In genomic region chr17:29178503-29179059, GRCm38 (mm10) we compare ENCODE assay signal across 30 mouse cellular contexts. TPM values are rescaled to one million over a fixed set of nuclear protein-coding genes. Genes with fewer than 3 reads are reported as not detected.
DNase-seq lines count a peak whose midpoint lies in the region; ATAC-seq and TF ChIP-seq lines count a peak whose summit lies in the region.
"Had no signal": no experiment of that assay in that cellular context is flagged by ENCODE, and none has a peak within 500 bp of the region (broad histone marks: within the 10 kb centered on the region; RNA-seq: fewer than 3 reads in every experiment).

No protein-coding gene starts in this region.

- H3K9me3 ChIP-seq in heart, embryonic 11.5 days (replicated peaks; ENCODE audit: control insufficient read depth, low read length) = no peaks in the 10 kb centered on the region
- H3K9me3 ChIP-seq in hindbrain, postnatal 0 days (ENCODE audit: low read length) = no peaks in the 10 kb centered on the region
- H3K9me3 ChIP-seq in hindbrain, embryonic 14.5 days (ENCODE audit: control insufficient read depth, low read length) = no peaks in the 10 kb centered on the region
- no peaks in the 10 kb centered on the region for H3K9me3 ChIP-seq in CH12.LX (replicated peaks; ENCODE audit: low read length)
- H3K9me3 ChIP-seq: embryonic facial prominence, embryonic 12.5 days; heart, embryonic 15.5 days; liver, embryonic 15.5 days; lung, embryonic 15.5 days; midbrain, embryonic 12.5 days; neural tube, embryonic 15.5 days had no signal

- no peaks in the 10 kb centered on the region for H3K27me3 ChIP-seq in heart, embryonic 11.5 days (ENCODE audit: control insufficient read depth, insufficient read depth, low read length)
- H3K27me3 ChIP-seq in hindbrain, postnatal 0 days (ENCODE audit: insufficient read depth, low read length) = no peaks in the 10 kb centered on the region
- no peaks in the 10 kb centered on the region for H3K27me3 ChIP-seq in hindbrain, embryonic 14.5 days (ENCODE audit: control insufficient read depth, insufficient read depth, low read length)
- peaks cover 4% of the 10 kb centered on the region for H3K27me3 ChIP-seq in CH12.LX (replicated peaks)
- H3K27me3 ChIP-seq: embryonic facial prominence, embryonic 12.5 days; heart, embryonic 15.5 days; liver, embryonic 15.5 days; lung, embryonic 15.5 days; neural tube, embryonic 15.5 days; Patski had no signal

- no peak overlapping the region for H3K4me2 ChIP-seq in heart, embryonic 11.5 days
- no peak overlapping the region for H3K4me2 ChIP-seq in hindbrain, postnatal 0 days (ENCODE audit: low read depth, low read length)
- H3K4me2 ChIP-seq in hindbrain, embryonic 14.5 days (replicated peaks) = no peak overlapping the region
- H3K4me2 ChIP-seq in CH12.LX (ENCODE audit: insufficient read depth, low read depth, poor library complexity, severe bottlenecking) = no peak overlapping the region; the same call in 1 of the 2 replicates
- H3K4me2 ChIP-seq: embryonic facial prominence, embryonic 12.5 days; heart, embryonic 15.5 days; liver, embryonic 15.5 days; lung, embryonic 15.5 days; midbrain, embryonic 12.5 days; neural tube, embryonic 15.5 days had no signal

- in situ Hi-C loops in CH12.LX (cut with MboI; ENCODE audit: low pct_ligation_motif_present, low pct_unique_long_range_greater_than_20kb, low sequenced_read_pairs) = loop anchor here (5.0 kb wide), 4 partner anchors 64 to 334 kb away; no protein-coding TSS in a partner anchor

- H3K79me2 ChIP-seq in CH12.LX (replicated peaks; ENCODE audit: control insufficient read depth, extremely low read depth, insufficient read depth, poor library complexity, severe bottlenecking) = no peaks in the 10 kb centered on the region

- no peak for TF ChIP-seq POLR2A in CH12.LX (IDR thresholded peaks at IDR 0.05; ENCODE audit: low read depth, low read length)

- DNase-seq in heart, postnatal 10 days = no peak
- DNase-seq in hindbrain, postnatal 0 days (ENCODE audit: low spot score) = no peak
- no peak for DNase-seq in hindbrain, embryonic 14.5 days (ENCODE audit: low spot score)
- DNase-seq in 3134 (ENCODE audit: extremely low read depth, insufficient read length, low spot score) = peak; percentile 38
- DNase-seq in CH12.LX (ENCODE audit: extremely low read depth) = peak; percentile 88
- no peak for DNase-seq in urinary bladder, adult 2 months (ENCODE audit: low spot score)
- no peak for DNase-seq in thymus, postnatal 14 days
- DNase-seq: adrenal gland, postnatal 10 days; cerebellum, adult 8-10 months; cerebellum, postnatal 36 days; gastrocnemius, postnatal 14 days; heart, postnatal 4 days; kidney, adult 9 months; kidney, postnatal 10 days; layer of hippocampus, adult 9-11 months; liver; lung, postnatal 36 days; right cerebral cortex, postnatal 25 days; thymus, adult 2 months; thymus, postnatal 4 days had no signal

- dilution Hi-C loops in CH12.LX (cut with MboI; ENCODE audit: extremely low pct_ligation_motif_present, extremely low pct_unique_long_range_greater_than_20kb, low sequenced_read_pairs) = no loop called here

- no peaks in the 10 kb centered on the region for H3K36me3 ChIP-seq in heart, embryonic 11.5 days (ENCODE audit: control insufficient read depth, insufficient read depth, low read length)
- H3K36me3 ChIP-seq in hindbrain, postnatal 0 days (ENCODE audit: insufficient read depth, low read length) = no peaks in the 10 kb centered on the region
- H3K36me3 ChIP-seq in hindbrain, embryonic 14.5 days (replicated peaks; ENCODE audit: control insufficient read depth, insufficient read depth) = no peaks in the 10 kb centered on the region
- H3K36me3 ChIP-seq in CH12.LX (replicated peaks in 1 of 2; ENCODE audit: control insufficient read depth in 1 of 2, insufficient read depth in 1 of 2, low read length in 1 of 2) = no peaks in the 10 kb centered on the region
- H3K36me3 ChIP-seq: embryonic facial prominence, embryonic 12.5 days; heart, embryonic 15.5 days; liver, embryonic 15.5 days; lung, embryonic 15.5 days; midbrain, embryonic 12.5 days; neural tube, embryonic 15.5 days had no signal

- WGBS in heart, embryonic 11.5 days (ENCODE audit: insufficient replicate concordance) = 64% methylated on average over 9 of the region's 9 CpGs
- 63% methylated on average over 9 of the region's 9 CpGs for WGBS in hindbrain, postnatal 0 days
- 66% methylated on average over 9 of the region's 9 CpGs for WGBS in hindbrain, embryonic 14.5 days

- peaks cover 25% of the 10 kb centered on the region for H3K4me1 ChIP-seq in heart, embryonic 11.5 days (ENCODE audit: control insufficient read depth, insufficient read depth, low read length)
- H3K4me1 ChIP-seq in hindbrain, postnatal 0 days (ENCODE audit: insufficient read depth, low read length) = peaks cover 8% of the 10 kb centered on the region
- peaks cover 15% of the 10 kb centered on the region for H3K4me1 ChIP-seq in hindbrain, embryonic 14.5 days (replicated peaks; ENCODE audit: control insufficient read depth, insufficient read depth, low read length)
- H3K4me1 ChIP-seq in CH12.LX (ENCODE audit: control insufficient read depth in 1 of 2, insufficient read depth in 2 of 2) = peaks cover 27 to 51% of the 10 kb centered on the region in 2 experiments
- H3K4me1 ChIP-seq: liver, embryonic 15.5 days had no signal

- peak overlapping the region; percentile 49; the same call in 1 of the 2 replicates for H3K9ac ChIP-seq in heart, embryonic 11.5 days (ENCODE audit: low read depth, low read length)
- H3K9ac ChIP-seq in hindbrain, postnatal 0 days (replicated peaks; ENCODE audit: low read length) = 0 out of 2 replicates have a peak overlapping the region, but pooled peaks have one; percentile 1
- H3K9ac ChIP-seq in hindbrain, embryonic 14.5 days = no peak overlapping the region
- H3K9ac ChIP-seq in CH12.LX (ENCODE audit: insufficient read depth, low read depth) = no peak overlapping the region
- H3K9ac ChIP-seq: embryonic facial prominence, embryonic 12.5 days; heart, embryonic 15.5 days; liver, embryonic 15.5 days; lung, embryonic 15.5 days; midbrain, embryonic 12.5 days; neural tube, embryonic 15.5 days had no signal

- H3K4me3 ChIP-seq in heart, embryonic 11.5 days (ENCODE audit: low read depth, low read length) = no peak overlapping the region
- no peak overlapping the region for H3K4me3 ChIP-seq in hindbrain, postnatal 0 days (ENCODE audit: low read length)
- H3K4me3 ChIP-seq in hindbrain, embryonic 14.5 days (replicated peaks; ENCODE audit: low read length) = no peak overlapping the region
- H3K4me3 ChIP-seq in CH12.LX (replicated peaks in 1 of 3; ENCODE audit: low read depth in 2 of 3, low read length in 2 of 3, poor library complexity in 1 of 3) = no peak overlapping the region
- H3K4me3 ChIP-seq: embryonic facial prominence, embryonic 12.5 days; heart, embryonic 15.5 days; liver, embryonic 15.5 days; lung, embryonic 15.5 days; midbrain, embryonic 12.5 days; neural tube, embryonic 15.5 days had no signal

- ATAC-seq in heart, embryonic 11.5 days (replicated peaks; ENCODE audit: insufficient number of reproducible peaks, low FRiP score, low TSS enrichment) = no peak
- ATAC-seq in hindbrain, postnatal 0 days = no peak
- ATAC-seq in hindbrain, embryonic 14.5 days (ENCODE audit: low FRiP score) = no peak
- ATAC-seq: intestine, postnatal 0 days; Patski had no signal

- peak overlapping the region; percentile 24; the same call in 1 of the 2 replicates for H3K27ac ChIP-seq in heart, embryonic 11.5 days (ENCODE audit: low read depth, low read length)
- H3K27ac ChIP-seq in hindbrain, postnatal 0 days = no peak overlapping the region
- no peak overlapping the region for H3K27ac ChIP-seq in hindbrain, embryonic 14.5 days
- no peak overlapping the region for H3K27ac ChIP-seq in CH12.LX (ENCODE audit: insufficient read depth, low read depth)
- H3K27ac ChIP-seq: embryonic facial prominence, embryonic 12.5 days; liver, embryonic 15.5 days; lung, embryonic 15.5 days; neural tube, embryonic 15.5 days had no signal

- TF ChIP-seq RAD21 in CH12.LX (IDR thresholded peaks at IDR 0.05; ENCODE audit: low read depth, low read length) = peak; percentile 20

- intact Hi-C loops in heart, postnatal 10 days (cut with DNase I) = no loop called here

- TF ChIP-seq EP300 in CH12.LX (IDR thresholded peaks at IDR 0.05; ENCODE audit: low read length) = peak; percentile 71; the same call in 1 of the 2 replicates

- no peak for TF ChIP-seq CTCF in hindbrain, postnatal 0 days (IDR thresholded peaks at IDR 0.05; ENCODE audit: low read depth)
- TF ChIP-seq CTCF in CH12.LX (conservative IDR thresholded peaks at IDR 0.05 in 1 of 2, IDR thresholded peaks at IDR 0.05 in 1 of 2; ENCODE audit: low read depth in 2 of 2, low read length in 2 of 2) = peak in 1 of 2 experiments; percentile 41; a peak in 2 of 4 replicates

TF ChIP-seq in CH12.LX, 34 proteins besides CTCF, POLR2A, EP300 and RAD21 (continues in another document):
- peak; percentile 64 for TF ChIP-seq BHLHE40 (IDR thresholded peaks at IDR 0.05; ENCODE audit: low read depth, low read length)
- TF ChIP-seq PAX5 (IDR thresholded peaks at IDR 0.05; ENCODE audit: low read length) = no peak
- no peak for TF ChIP-seq MYC (IDR thresholded peaks at IDR 0.05; ENCODE audit: low read depth, low read length)
- TF ChIP-seq NELFE (IDR thresholded peaks at IDR 0.05; ENCODE audit: low read depth, low read length) = no peak
- no peak for TF ChIP-seq JUND (conservative IDR thresholded peaks at IDR 0.05; ENCODE audit: low read depth, low read length)
- TF ChIP-seq ZNF384 (IDR thresholded peaks at IDR 0.05; ENCODE audit: low read depth, low read length) = no peak
- TF ChIP-seq HCFC1 (IDR thresholded peaks at IDR 0.05; ENCODE audit: low read depth, low read length) = no peak
- TF ChIP-seq TBP (conservative IDR thresholded peaks at IDR 0.05; ENCODE audit: low read depth, low read length) = peak; percentile 96
- no peak for TF ChIP-seq MXI1 (IDR thresholded peaks at IDR 0.05; ENCODE audit: low read depth, low read length)
- TF ChIP-seq POLR2AphosphoS2 (IDR thresholded peaks at IDR 0.05; ENCODE audit: low read depth, low read length) = no peak
- no peak for TF ChIP-seq GABPA (IDR thresholded peaks at IDR 0.05; ENCODE audit: insufficient replicate concordance, low read depth, low read length)
- no peak for TF ChIP-seq CHD2 (IDR thresholded peaks at IDR 0.05; ENCODE audit: low read length)
- TF ChIP-seq ELF1 (IDR thresholded peaks at IDR 0.05; ENCODE audit: low read depth, low read length) = peak; percentile 51; the same call in 1 of the 2 replicates

RNA-seq across cellular contexts. Expression of gene Cpne5, which starts 59.4 kb away (rescaled TPM):
- polyA plus RNA-seq in heart, embryonic 11.5 days (2014; fragmentation: Nextera tagmentation; extraction: Ambion mirVana) = 24.0 and 28.8 TPM in 2 replicates
- total RNA-seq in heart, postnatal 10 days (2021) = 1 to 10 TPM; 2.7 to 5.7 TPM
- 56.1 and 65.8 TPM in 2 replicates for total RNA-seq in hindbrain, postnatal 0 days (2014; rRNA removed)
- 56.6 and 61.6 TPM in 2 replicates for polyA plus RNA-seq in hindbrain, postnatal 0 days (2015; fragmentation: Nextera tagmentation; extraction: Ambion mirVana)
- polyA plus RNA-seq in hindbrain, embryonic 14.5 days (2014; fragmentation: Nextera tagmentation; extraction: Ambion mirVana) = 38.1 and 42.8 TPM in 2 replicates
- total RNA-seq in CH12.LX (2012; rRNA removed) (0.50 and 1.3 TPM in 2 replicates), CH12.LX (2014; rRNA removed) (0.68 and 0.74 TPM in 2 replicates)
- 1.4 and 1.9 TPM in 2 replicates for polyA plus RNA-seq in CH12.LX (2012; ENCODE audit: insufficient read length, low read depth)
- polyA plus RNA-seq in urinary bladder, adult 2 months (2012; rRNA removed) = 0.56 and 1.0 TPM in 2 replicates
- total RNA-seq: megakaryocyte, adult 5-6 weeks had no signal

Comparison
In these comparisons a context has a peak if more than half of its experiments do, and no peak if none do; other contexts are left out.
1. H3K9ac ChIP-seq: peak in heart, embryonic 11.5 days (single experiment) and hindbrain, postnatal 0 days (single experiment); none in hindbrain, embryonic 14.5 days (single experiment) and CH12.LX (single experiment).
2. DNase-seq: peak in 3134 (single experiment) and CH12.LX (single experiment); none in heart, postnatal 10 days (0 of 2), hindbrain, postnatal 0 days (single experiment), hindbrain, embryonic 14.5 days (single experiment), urinary bladder, adult 2 months (single experiment) and thymus, postnatal 14 days (single experiment).